Mouse (Mus musculus): ENCODE data around the gene Tas1r2.

DNA sequence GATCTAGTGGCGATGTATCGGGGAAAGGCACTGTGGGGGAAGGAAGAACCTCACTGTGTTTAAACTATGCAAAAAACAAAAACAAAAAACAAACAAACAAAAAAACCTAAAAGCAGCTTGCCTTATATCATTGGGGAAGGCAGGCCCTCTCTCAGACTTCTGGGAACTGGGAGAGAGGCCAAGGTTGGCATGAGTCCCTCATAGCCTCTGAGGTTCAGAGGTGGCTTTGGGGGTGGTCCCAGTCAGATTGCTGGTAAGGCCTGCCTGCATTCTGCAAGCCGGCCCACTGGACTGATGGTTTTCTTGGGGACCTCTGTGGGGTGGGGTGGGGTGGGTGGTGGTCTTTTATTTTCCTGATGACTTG is 36.4 kb upstream of the Tas1r2 start:
- TF ChIP-seq CTCF (IDR thresholded peaks at IDR 0.05; ENCODE audit: borderline replicate concordance, insufficient read depth, low read length) = no peak
- no peak for TF ChIP-seq POLR2A (IDR thresholded peaks at IDR 0.05; ENCODE audit: low read depth, low read length)
